Mouse (Mus musculus) embryo, embryonic 11.5 days (tissue): ENCODE data around the gene Hcfc1r1.

Source experiments
- DNase-seq: peaks from one replicate; pipeline ENCODE4 v3.0.0-alpha.2; 2012; ENCODE audit warnings: low read depth, low spot score

Gene Hcfc1r1

DNA sequence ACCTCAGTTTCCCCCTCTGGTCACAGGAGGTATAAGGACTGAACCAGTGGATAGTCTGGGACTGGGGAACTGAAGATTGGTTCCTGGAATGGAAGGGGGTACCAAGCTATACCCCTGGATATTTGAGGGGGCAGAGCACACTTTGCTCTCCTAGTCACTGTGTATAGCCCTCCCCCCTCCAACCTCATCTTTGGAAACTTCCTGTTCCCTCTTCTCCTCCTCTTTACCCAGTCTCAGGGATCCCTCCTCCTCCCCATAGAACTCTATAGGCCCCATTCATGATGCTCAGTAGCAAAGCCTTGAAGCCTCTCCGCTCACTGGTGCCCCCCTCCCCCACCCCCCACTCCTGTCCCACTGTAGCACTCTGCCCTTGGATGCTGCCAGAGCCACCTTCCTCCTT lies 46.1 kb downstream of the Hcfc1r1 start:
- no peak for DNase-seq

- no peak for DNase-seq
These were observed 48.5 kb downstream of the Hcfc1r1 start for GRCm38 (mm10) chr17:23721886-23722285.

- DNase-seq, result no peak
These were observed 49.2 kb downstream of the Hcfc1r1 start, which contains the start of gene 1520401A03Rik for GRCm38 (mm10) chr17:23722376-23723125. TSS of gene 1520401A03Rik (minus strand) at chr17:23722783.
